Mouse (Mus musculus) heart, adult 2 months (tissue): Measurements from ENCODE around the gene Fgf3. TPM values are rescaled to one million over a fixed set of nuclear protein-coding genes. Genes with fewer than 3 reads are reported as not detected.

Experiments used
- DNase-seq, 2 experiments: peaks; one replicate each; pipeline ENCODE4 v3.0.0; 2021
- H3K27ac ChIP-seq: fragments of 200-600 bp; 2 replicates; pipeline ENCODE4 v1.8.1; 2022
- H3K27me3 ChIP-seq: fragments of 200-500 bp; 2 replicates; pipeline ENCODE4 v1.6.1; 2012; ENCODE audit warnings: mild to moderate bottlenecking, low read length, inconsistent platforms, mixed read lengths; ENCODE audit not compliant: control insufficient read depth, insufficient read depth
- H3K36me3 ChIP-seq: fragments of 200-500 bp; 2 replicates; pipeline ENCODE4 v1.6.1; 2012; ENCODE audit warnings: low read length, inconsistent platforms; ENCODE audit not compliant: control insufficient read depth, insufficient read depth
- H3K4me1 ChIP-seq: fragments of 200-500 bp; 2 replicates; pipeline ENCODE4 v1.6.1; 2011; ENCODE audit warnings: low read length; ENCODE audit not compliant: control insufficient read depth, insufficient read depth
- H3K4me3 ChIP-seq: fragments of 200-600 bp; 2 replicates; pipeline ENCODE4 v1.8.1; 2022
- H3K79me2 ChIP-seq: fragments of 200-500 bp; replicated peaks from 2 replicates; pipeline ENCODE4 v1.6.1; 2012; ENCODE audit warnings: mild to moderate bottlenecking, inconsistent platforms, low read length, moderate library complexity, mixed read lengths; ENCODE audit not compliant: control insufficient read depth, insufficient read depth
- H3K9ac ChIP-seq: fragments of 200-500 bp; 2 replicates; pipeline ENCODE4 v1.6.1; 2012; ENCODE audit warnings: low read depth, mild to moderate bottlenecking, control low read depth, inconsistent platforms, low read length, mixed read lengths
- CTCF ChIP-seq: fragments of 200-600 bp; IDR thresholded peaks from 2 replicates; pipeline ENCODE4 v1.8.1; 2022; ENCODE audit warnings: antibody characterized with exemption, mild to moderate bottlenecking, moderate library complexity
- EP300 ChIP-seq: fragments of 200-500 bp; IDR thresholded peaks from 2 replicates; pipeline ENCODE4 v1.6.1; 2011; ENCODE audit warnings: low read depth, low read length, control low read depth; ENCODE audit not compliant: insufficient read depth
- POLR2A ChIP-seq: fragments of 200-500 bp; IDR thresholded peaks from 2 replicates; pipeline ENCODE4 v1.6.1; 2011; ENCODE audit warnings: mild to moderate bottlenecking, low read depth, low read length, control low read depth; ENCODE audit not compliant: insufficient read depth
- WGBS: fragments of 180-500 bp; shearing (Covaris S2); methylation state at CpG from one replicate; pipeline ENCODE4 v1.1.7; 2018; 5-methylcytosine and 5-hydroxymethylcytosine counted together
- intact Hi-C: fragments of 180-260 bp; cut with DNase I; formaldehyde crosslinking; loops from one replicate; pipeline ENCODE4 v1.15.1; 2025
- polyA plus RNA-seq: library from polyadenylated mRNA; depleted of rRNA; stranded (reverse); fragments of >200 nt; gene quantifications from 2 replicates; pipeline ENCODE4 v1.2.3, GENCODE M21; 2012
- total RNA-seq, 2 experiments: library from RNA; stranded (reverse); gene quantifications; 2 replicates each; pipeline ENCODE4 v1.2.3; 2021

The Fgf3 gene
- total and polyA plus RNA-seq, 3 experiments: not detected

DNA sequence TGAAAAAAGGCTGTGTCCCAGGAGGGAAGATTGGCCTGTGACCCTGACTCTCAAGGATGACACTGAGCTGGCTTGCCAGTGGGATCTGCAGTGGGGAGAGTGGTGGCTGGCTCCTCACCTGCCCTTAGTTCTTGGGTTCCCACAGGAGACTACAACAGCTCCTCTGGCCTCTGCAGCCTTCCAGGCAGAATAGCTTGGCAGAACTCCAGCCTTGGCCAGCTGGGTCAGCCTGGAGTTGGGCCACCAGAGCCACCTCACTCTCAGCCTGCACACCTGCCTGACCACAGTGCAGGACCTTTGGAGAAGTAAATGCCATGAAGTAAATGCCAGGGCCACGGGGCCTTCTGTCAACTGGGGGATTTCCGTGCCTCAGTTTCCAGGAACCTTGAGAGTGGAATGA, 13.9 kb upstream of the Fgf3 start:
- Histone ChIP-seq H3K4me3 (no peak overlapping the region), H3K4me1 (no peaks in the 10 kb centered on the region), H3K9ac (no peak overlapping the region), H3K27me3 (no peaks in the 10 kb centered on the region), H3K27ac (no peak overlapping the region), H3K36me3 (no peaks in the 10 kb centered on the region), H3K79me2 (no peaks in the 10 kb centered on the region)
- DNase-seq: peak; percentile 46 to 50
- WGBS: 76% methylated on average over 2 of the region's 2 CpGs
- no peak for TF ChIP-seq POLR2A
- intact Hi-C loops: no loop called here

- H3K4me1 ChIP-seq: no peaks in the 10 kb centered on the region
- 72% methylated on average over 11 of the region's 11 CpGs for WGBS
- H3K36me3 ChIP-seq: no peaks in the 10 kb centered on the region
- no peaks in the 10 kb centered on the region; the same call in 1 of the 2 replicates for H3K27me3 ChIP-seq
- intact Hi-C loops: no loop called here
- no peak overlapping the region for H3K9ac ChIP-seq
- no peak for TF ChIP-seq POLR2A
- TF ChIP-seq EP300: no peak
- TF ChIP-seq CTCF: no peak
- no peak overlapping the region for H3K27ac ChIP-seq
- DNase-seq: no peak
- H3K79me2 ChIP-seq: no peaks in the 10 kb centered on the region
- H3K4me3 ChIP-seq: no peak overlapping the region
Observed at GRCm38 (mm10) chr7:144828369-144828768, 9.5 kb upstream of the Fgf3 start.

- Histone ChIP-seq H3K4me1 (no peaks in the 10 kb centered on the region), H3K4me3 (no peak overlapping the region), H3K79me2 (no peaks in the 10 kb centered on the region), H3K27ac (no peak overlapping the region), H3K27me3 (peaks cover 9% of the 10 kb centered on the region), H3K9ac (no peak overlapping the region), H3K36me3 (no peaks in the 10 kb centered on the region)
- WGBS: under 1% methylated on average over 94 of the region's 94 CpGs
- no peak for TF ChIP-seq CTCF
- TF ChIP-seq POLR2A: no peak
- TF ChIP-seq EP300: no peak
- no peak for DNase-seq
- intact Hi-C loops: no loop called here
Observed at GRCm38 (mm10) chr7:144838522-144839503, 930 bp downstream of the Fgf3 start.

GRCm38 (mm10) chr7:144846158-144846557, 8.3 kb downstream of the Fgf3 start:
- no peak for TF ChIP-seq POLR2A
- TF ChIP-seq CTCF: peak; percentile 75
- Histone ChIP-seq H3K79me2 (no peaks in the 10 kb centered on the region), H3K4me1 (no peaks in the 10 kb centered on the region), H3K27ac (no peak overlapping the region), H3K27me3 (no peaks in the 10 kb centered on the region), H3K9ac (no peak overlapping the region), H3K36me3 (no peaks in the 10 kb centered on the region), H3K4me3 (no peak overlapping the region)
- intact Hi-C loops: loop anchor here (2.0 kb wide), 1 partner anchor 49 kb away; no protein-coding TSS in a partner anchor
- DNase-seq: peak in 1 of 2 experiments; percentile 38
- 17% methylated on average over 4 of the region's 4 CpGs for WGBS

GRCm38 (mm10) chr7:144847067-144847466, 9.2 kb downstream of the Fgf3 start, which contains the start of gene Fgf4:
Fgf4 (plus strand) TSS chr7:144847367.
- intact Hi-C loops: loop anchor here (2.0 kb wide), 1 partner anchor 48 kb away; no protein-coding TSS in a partner anchor
- Histone ChIP-seq H3K79me2 (no peaks in the 10 kb centered on the region), H3K4me1 (no peaks in the 10 kb centered on the region), H3K9ac (no peak within 1 kb of the TSS), H3K27ac (no peak within 1 kb of the TSS), H3K4me3 (no peak within 1 kb of the TSS), H3K27me3 (no peaks in the 10 kb centered on the region), H3K36me3 (no peaks in the 10 kb centered on the region)
- no peak for TF ChIP-seq POLR2A
- no peak for TF ChIP-seq CTCF
- no peak for TF ChIP-seq EP300
- DNase-seq: no peak

GRCm38 (mm10) chr7:144851321-144851720, 13.4 kb downstream of the Fgf3 start:
- 64% methylated on average over 3 of the region's 3 CpGs for WGBS
- Histone ChIP-seq H3K4me3 (no peak overlapping the region), H3K27ac (no peak overlapping the region), H3K36me3 (no peaks in the 10 kb centered on the region), H3K79me2 (no peaks in the 10 kb centered on the region), H3K4me1 (no peaks in the 10 kb centered on the region), H3K27me3 (no peaks in the 10 kb centered on the region), H3K9ac (no peak overlapping the region)
- intact Hi-C loops: no loop called here
- no peak for DNase-seq
- TF ChIP-seq CTCF (no peak), EP300 (no peak), POLR2A (no peak)
